Mouse (Mus musculus) regulatory T cell (primary cell): ENCODE data around the gene Lao1.
"Not testable (repeated sequence)": the region's sequence is repeated elsewhere in the genome, so short reads cannot be mapped to it uniquely, and the experiment has no call there.

Experiments
- in situ Hi-C: fragments of 300-600 bp; cut with MboI, MseI; formaldehyde crosslinking; loops from one replicate; pipeline ENCODE4 v1.15.1; 2025; ENCODE audit warnings: high pct_unique_total_duplicates

Gene Lao1

DNA sequence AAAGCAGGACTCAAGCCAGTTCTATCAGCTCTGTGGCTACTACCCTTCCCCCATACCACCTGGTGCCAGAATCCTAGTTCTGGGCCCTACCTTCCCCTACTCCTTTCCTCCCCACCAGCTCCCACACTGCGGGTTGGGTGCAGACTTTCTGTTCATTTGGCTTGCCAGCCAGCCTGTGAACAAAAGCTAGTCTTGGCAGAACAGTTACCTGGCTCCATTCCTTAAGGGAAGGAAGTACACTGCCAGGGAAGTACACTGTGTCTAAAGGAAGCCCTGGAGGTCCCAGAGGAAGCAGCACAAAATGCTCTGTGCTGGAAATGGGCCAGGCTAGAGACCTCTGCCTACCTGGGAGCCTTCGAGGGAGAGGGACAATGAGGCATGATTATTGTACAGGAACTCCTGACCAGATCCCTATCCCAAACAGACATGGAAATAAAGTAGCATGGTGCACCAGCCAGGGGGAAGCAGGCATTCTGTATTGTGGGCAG, at the start of gene Lao1:
Lao1 (plus strand) TSS at position 438 of the 488 bp plus-strand sequence.
- in situ Hi-C loops: no loop called here

DNA sequence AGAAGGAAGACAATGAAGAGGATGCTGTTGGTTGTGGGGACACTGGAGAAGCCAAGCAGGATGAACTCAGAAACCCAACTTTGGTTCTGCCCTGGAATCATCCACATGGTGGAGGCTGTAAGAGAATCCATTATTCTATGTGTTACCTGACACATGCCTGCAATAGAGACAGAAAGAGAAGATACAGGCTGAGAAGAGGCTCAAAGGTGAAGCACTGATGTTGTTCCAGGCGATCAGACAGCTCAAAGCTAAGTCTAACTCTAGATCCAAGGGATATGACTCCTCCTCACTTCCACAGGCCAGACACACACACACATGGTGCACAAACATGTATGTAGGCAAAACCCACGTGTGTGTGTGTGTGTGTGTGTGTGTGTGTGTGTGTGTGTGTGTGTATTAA, 44.0 kb upstream of the Lao1 start, which contains the start of gene Olfr1329:
Olfr1329 (minus strand) TSS at position 101 of the 400 bp plus-strand sequence.
- in situ Hi-C loops: not testable (repeated sequence)

DNA sequence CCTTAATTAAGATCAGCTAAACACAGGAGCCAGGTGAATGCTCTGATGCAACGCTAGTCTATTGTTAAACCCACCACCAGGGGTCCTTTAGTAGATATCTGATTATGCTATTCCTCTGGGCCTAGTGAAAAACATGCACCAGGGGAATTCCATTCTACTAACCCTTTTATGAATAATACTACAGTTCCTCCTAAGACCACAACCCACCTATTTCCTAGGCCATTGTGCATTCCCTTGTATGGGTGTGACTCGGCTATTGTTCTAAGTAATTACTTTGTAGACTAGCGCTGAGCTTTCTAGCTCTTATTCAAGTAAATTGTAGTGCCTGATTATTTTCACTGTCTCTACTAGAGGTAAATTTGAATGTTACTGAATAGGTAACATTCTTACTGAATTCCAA, 30.1 kb upstream of the Lao1 start:
- in situ Hi-C loops: not testable (repeated sequence)

DNA sequence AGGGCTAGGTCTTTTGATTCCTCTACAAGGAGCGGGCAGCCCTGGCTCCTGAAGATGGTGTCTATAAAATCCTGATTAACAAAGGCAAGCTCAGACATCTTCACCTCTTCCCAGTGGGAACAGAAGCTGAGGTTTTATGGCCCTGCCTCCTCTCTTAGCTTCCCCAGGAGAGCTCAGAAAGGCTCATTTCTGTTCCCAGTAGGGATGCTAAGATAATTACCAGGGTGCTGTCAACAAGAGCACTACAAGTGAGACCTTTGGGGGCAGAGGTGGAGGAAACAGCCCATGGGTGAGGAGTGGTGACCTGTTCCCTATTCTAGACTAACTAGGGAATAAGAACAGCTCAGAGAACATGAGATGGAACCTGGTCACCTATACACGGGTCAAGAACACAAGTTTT, 22.9 kb upstream of the Lao1 start, which contains the start of gene Olfr1328:
Olfr1328 (minus strand) TSS at position 101 of the 400 bp plus-strand sequence.
- in situ Hi-C loops: no loop called here

DNA sequence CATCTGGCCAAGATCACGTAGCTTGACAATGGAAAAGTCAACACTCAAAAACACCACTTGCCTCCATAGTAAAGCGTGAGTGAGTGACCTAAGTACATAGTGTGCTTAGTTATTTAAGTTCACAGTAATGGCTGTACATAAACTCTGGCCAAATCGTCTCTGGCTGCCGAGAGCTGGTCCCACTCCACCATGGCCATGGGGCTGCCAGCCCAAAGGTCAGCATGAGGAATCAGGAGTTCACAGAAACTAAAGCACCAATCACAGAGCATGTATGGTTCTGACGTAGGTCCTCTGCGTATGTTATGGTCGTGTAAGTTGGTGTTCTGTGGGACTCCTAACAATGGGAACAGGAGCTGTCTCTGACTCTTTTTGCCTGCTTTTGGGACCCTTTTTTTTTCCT, 2.6 kb upstream of the Lao1 start:
- in situ Hi-C loops: no loop called here

DNA sequence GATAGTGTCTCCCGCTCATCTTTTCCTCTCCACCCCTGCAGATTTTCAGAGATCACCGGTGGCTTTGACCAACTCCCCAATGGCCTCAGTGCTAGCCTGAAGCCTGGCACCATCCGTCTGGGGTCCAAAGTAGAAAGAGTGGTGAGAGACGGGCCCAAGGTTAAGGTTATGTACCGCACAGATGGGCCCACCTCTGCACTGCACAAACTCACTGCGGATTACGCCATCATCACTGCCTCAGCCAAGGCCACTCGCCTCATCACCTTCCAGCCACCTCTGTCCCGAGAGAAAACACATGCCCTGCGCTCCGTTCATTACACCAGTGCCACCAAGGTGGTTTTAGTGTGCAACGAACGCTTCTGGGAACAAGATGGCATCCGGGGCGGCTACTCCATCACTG, 6.3 kb downstream of the Lao1 start:
- in situ Hi-C loops: no loop called here

DNA sequence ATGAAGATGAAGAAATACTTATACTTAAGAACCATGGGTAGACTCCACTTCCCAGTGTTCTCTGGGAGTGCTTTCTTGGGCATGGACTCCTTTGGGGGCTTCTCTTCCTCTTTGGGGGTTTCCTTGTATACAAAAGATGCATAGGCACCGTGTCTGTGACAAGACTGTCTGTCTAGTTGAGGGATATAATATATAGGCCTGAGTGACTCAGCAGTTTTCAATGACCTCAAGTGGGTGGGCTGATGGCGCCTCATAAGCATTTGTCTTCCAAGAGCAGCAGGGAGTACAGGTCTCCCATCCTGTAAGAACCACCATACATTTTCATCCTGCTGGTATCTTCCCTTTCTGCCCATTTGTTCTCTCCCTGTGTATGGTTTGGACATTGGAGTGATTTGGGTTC, 11.9 kb downstream of the Lao1 start:
- in situ Hi-C loops: no loop called here

DNA sequence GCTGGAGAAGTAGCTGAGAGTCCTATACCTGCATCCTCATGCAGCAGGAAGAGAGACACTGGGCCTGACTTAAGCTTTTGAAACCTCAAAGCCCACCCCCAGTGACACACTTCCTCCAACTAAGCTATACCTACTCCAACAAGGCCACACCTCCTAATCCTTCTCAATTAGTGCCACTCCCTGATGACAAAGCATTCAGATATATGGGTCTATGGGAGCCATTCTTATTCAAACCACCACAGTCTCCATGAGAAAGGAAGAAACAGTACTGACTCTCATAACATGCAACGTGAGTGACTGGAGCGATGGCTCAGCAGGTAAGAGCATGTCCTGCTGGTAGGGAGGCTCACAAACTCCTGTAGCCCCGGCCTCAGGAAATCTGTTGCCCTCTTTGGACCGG, 23.9 kb downstream of the Lao1 start:
- in situ Hi-C loops: no loop called here

DNA sequence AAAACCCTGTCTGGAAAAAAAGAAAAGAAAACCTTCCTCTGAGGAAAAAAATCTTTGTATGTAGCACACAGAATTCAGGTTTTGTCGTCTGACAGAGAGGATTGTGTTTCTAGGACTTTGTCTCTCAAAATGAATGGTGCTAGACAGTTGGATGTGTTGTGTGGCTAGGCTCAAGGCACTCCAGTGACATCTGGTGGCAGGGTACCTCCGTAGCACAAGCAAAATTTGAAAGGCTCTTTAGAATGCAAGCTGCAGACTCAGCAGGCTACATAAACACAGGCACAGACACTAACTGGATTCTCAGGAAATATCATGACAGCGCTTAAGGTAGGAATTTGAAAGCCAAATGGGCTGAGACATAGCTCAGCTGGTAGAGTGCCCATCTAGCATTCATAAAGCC, 27.2 kb downstream of the Lao1 start:
- in situ Hi-C loops: no loop called here

DNA sequence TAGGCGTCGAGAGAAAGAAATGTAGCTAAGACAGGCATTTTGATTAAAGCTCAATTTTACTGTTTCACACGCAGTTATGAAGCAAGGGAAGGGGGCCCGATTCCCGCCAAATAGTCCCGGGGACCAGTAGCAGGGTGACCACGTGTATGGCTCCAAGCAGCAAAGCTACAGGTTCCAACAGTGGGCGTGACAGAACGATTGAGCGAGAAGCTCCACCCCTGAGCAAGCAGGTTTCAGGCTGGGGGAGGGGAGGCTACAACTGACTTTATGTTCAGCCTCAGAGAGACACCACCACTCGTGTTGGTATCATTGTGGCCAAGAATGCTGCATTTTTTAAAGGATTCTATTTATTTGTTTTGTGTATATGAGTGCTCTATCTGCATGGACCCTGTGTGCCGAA, 28.0 kb downstream of the Lao1 start:
- in situ Hi-C loops: no loop called here

DNA sequence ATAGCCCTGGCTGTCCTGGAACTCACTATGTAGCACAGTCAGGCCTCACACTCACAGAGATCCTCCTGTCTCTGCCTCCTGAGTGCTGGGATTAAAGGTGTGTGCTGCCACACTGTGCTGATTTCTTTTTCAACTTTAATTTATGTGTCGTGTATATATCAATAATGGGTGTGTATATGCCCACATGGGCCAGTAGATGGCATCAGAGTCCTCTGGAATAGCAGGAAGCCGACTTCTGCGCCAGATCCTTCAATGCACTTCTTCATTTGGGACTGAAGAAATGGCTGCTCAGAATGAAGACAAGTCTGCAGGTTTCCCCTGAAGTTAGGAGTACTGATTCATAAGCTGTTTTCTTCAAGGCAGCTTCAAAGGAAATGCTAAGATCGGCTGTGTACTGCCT, 30.4 kb downstream of the Lao1 start:
- in situ Hi-C loops: no loop called here

DNA sequence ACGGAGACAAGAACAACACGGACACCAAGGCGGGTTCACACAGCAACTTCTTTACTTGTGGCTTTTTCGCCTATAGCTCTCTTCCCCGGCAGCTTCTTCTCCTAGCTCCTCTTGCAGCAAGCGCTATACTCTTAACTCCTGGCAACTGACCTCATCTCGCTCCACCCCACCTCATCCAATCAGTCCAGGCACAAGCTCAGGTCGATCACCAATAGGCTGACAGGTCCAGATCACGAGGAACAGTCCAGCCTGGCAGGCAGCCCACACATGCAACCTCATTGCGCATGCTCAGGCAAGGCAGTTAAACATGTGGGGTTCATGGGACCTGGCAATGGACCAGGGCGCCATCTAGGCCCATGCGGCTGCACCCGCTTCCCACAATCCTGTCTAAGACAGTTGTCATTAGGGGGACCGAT, 35.8 kb downstream of the Lao1 start:
- in situ Hi-C loops: no loop called here

DNA sequence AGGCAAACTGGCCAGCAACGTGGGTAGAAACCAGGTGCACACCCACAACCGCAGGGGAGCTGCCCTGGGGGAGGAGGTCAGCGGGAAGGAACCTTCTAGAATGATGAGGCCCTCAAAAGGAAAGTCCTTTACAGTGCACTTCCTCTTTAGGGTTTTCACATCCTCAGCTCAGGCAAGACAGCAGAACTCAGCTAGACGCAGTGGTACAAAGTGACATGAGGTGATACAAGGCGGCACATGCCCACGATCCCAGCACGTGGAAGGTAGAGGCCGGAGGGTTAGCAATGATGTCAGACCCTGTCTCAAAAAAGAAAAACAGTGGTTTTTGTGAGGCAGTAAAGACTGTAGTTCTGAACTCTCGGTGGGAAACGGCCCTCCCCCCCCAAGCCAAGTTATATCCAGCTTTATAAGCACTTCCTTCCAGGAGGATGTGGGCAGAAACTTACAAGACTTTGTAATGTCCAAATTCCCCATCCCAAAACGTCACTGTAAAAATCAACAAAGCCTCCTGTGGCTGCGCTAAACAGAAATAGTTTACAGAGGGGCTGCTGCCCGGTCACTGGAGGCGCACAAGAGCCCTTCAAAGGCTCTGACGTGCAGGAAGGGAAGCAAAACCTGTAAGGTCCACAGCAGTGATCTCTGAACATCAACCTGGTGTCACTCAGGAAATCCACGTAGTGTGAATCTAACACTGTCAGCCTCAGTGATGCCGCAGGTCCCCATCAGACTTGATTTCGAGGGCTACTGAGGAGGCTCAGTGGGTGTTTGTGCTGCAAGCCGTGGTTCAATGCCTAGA, 38.5 kb downstream of the Lao1 start:
- in situ Hi-C loops: loop anchor here (5.0 kb wide), 1 partner anchor 167 kb away; no protein-coding TSS in a partner anchor

DNA sequence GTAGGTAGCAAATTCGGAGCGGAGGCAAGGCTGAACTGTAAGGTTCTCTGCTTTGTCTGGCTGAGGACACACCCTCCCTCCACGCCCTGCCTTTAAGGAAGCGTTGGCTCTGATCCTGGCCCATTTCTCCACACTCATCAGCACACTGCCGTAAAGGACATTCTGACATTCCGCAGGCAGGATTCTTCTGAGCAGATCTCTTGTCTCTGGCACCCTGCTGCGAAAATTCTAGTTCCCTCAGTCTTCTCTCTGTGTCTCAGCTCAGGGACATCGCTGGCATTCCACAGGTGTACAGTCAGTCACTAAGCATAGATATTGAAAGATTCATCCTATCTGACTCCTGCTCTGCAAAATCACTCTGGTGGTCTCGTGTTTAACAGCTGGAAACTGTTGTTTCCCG, 40.3 kb downstream of the Lao1 start:
- in situ Hi-C loops: loop anchor here (5.0 kb wide), 1 partner anchor 166 kb away; no protein-coding TSS in a partner anchor

DNA sequence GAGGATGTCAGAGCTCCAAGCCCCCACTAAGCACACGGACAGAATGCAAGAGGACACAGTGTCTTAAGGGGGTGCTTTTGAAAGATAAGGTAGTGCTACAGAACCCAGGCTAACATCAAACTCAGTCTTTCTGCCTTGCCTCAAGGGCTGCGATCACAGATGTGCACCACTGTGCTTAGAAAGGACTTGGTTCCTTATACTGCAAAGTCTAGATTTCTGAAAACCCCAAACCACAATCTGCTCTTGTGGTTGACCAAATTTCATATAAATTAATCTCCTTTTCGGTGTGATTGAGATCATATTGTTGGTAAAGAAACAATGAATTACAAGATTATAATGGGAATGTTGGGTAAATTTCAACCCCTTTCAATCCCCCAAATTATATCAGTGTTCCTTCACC, 41.1 kb downstream of the Lao1 start:
- in situ Hi-C loops: loop anchor here (5.0 kb wide), 1 partner anchor 165 kb away; no protein-coding TSS in a partner anchor

DNA sequence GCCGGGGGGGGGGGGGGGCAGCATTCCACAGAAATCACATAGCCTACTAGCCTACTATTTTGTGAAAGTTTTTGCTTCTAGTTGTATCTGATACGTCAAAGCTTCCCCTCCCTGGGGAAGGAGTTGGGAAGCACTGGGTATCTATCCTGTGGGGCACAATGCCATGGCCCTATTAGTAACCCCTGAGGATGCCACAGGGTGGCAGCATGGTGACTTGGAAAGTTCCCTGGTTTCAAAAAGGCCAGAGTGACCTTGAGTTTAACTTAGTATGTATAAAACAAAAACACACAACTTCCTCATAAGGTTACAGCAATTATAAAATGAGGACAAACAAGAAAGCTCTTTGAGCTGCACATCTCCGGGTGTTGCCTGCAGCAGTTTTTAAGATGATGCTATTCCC, 42.8 kb downstream of the Lao1 start:
- in situ Hi-C loops: loop anchor here (5.0 kb wide), 1 partner anchor 163 kb away; no protein-coding TSS in a partner anchor

DNA sequence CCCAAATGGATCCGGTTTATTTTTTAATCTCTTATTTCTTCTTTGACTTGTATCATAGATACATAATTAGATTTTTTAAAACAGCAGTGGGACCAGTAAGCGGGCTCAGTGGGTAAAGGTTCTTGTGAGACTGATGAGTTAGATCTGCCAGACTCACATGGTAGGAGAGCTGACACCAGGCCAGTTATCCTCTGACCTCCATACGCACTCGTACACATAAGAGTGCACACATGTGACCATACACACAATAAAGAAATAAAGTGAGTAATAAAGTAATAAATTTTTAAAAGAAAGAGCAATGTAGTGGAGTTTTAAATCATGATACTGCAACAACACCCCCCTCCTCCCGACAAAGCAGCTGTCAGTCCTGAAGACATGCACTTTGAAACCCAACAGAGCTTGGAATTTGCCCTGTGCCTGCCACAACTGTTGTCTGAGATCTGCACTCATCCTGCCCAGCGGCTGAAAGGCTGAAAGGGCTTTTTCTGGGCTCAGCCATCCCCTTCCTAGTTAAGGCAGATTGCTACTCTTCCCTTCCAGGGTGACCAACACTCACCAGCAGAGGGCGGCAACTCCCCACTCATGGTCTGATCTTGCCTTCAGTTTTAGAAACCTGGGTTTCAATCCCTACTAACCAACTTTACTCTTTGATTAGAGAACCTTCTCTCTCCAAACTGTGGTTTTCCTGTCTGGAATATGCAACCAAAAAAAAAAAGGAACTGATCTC, 43.4 kb downstream of the Lao1 start:
- in situ Hi-C loops: loop anchor here (5.0 kb wide), 1 partner anchor 163 kb away; no protein-coding TSS in a partner anchor

DNA sequence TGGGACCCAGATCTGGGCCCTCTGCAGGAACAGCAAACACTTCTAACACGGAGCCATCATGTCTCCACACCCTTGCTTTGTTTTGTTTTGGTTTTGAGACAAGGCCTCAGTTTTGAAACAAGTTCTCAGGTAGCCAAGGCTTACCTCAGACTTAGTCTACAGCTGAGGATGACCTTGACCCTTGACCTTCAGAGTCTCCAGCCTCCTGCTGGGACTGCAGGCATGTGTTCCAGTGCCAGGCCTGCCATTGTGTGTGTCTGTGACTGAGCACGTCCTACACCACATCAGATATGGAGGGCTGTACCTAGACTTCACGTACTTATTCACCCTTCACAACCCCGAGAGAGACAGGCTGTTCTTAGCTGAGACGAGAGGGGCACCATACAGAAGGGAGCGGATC, 46.2 kb downstream of the Lao1 start:
- in situ Hi-C loops: no loop called here

DNA sequence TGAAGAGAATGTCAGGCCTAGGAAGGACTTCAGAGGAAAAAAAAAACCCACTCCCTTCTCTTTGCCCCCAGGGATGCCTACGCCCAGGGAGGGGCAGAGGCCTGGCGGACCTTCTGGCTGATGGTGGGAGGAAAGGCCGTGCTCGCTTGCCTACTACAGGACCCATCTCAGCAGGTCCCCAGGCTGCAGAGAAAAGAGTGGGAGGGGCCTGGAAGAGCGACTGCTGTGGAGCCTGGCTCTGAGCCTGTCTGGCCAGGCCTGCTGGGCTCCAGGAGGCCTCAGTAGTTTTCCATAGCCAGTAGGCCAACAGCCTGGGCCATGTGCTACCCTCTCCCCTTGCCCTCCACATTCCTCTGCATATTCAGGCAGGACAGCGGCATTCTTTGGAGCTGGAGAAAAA, 47.1 kb downstream of the Lao1 start:
- in situ Hi-C loops: no loop called here

DNA sequence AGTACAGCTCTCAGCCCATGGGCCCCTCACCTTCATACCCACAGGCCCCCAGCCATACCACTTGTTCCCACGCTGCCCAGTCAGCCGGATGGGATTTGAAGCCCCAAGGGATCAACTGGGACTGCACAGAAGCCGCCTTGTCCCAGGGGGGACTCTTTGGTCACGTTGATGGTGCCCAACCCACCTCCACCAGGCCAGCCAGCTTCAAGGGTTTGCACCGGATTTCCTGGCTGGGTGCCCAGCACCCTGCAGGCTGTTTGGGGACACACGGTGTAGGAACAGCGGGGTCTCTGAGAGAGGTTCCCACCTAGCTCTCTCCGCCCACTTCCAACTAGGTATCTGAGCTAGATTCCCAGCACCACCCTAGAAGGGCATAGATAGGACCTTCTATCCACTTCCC, 48.4 kb downstream of the Lao1 start:
- in situ Hi-C loops: no loop called here

DNA sequence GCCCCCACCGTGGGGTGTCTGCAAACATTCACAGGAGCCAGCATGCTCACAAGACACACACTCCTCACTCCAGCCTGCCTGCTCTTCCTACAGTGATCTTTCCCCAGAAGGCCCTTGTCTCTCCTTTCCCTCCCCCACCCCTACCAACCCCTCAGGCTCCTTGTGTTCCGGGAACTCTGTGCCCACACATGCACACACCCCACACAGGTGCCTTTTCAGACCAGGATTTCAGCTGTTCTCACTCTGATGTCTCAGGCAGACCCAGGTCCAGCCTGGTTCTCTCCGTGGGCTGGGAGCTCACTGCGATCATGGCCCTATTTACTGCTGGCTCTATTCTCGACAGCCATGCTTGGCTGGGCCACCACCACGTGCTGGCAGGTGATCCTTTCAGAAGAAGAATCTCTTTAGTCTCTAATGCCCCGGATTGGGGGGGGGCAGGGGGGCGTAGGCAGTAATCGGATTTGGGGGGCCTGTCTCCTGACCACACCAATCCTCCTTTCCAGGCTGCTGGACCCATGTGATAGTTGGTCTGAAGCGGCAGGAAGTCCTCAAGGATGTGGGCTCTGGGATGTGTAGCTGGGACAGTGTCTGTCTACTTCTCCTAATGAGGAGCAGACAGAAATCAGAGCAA, 49.8 kb downstream of the Lao1 start:
- in situ Hi-C loops: no loop called here

DNA sequence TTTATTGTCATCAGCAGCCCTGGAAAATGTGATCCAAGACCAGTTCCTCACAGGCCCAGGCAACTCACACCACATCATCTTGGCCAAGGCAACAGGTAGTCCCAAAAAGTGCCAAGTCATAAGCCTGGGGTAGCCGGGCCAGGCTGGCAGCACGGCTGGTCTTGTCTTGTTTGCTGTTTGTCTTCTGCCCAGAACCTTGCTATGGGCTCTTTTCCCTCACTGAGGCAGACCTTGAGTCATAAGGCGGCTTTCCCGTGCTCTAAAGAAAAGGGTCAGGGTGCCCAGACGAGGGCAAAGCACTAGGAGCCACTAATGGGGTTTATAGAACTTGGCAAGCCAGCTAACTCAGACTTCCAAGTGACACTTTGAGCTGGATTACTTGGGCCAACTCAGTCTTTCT, 51.7 kb downstream of the Lao1 start:
- in situ Hi-C loops: no loop called here
